Comparison of ENCODE assay signal across 10 mouse cellular contexts in the genomic region with DNA sequence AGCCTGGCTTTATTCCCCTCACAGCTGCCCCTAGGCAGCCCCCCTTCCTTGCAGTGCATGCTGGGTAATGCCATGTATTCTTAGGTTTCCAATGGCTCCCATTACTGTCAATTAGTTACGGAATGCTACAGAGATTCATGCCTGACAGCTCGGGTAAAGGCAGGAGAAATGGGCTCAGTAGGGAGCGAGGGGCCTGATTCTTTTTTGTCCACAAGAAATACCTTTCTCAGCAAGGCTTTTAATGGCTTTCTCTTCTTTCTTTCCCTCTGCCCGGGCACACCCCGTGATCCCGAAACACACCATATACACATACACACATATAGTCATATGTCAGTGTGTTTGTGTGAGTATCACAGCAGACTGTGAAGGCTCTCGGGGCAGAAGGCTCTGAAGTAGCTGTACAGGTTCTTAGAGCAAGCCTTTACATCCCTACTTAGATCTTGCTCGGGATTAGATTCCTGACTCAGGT. TPM values are rescaled to one million over a fixed set of nuclear protein-coding genes. Genes with fewer than 3 reads are reported as not detected.
DNase-seq lines count a peak whose midpoint lies in the region; ATAC-seq lines count a peak whose summit lies in the region.
"Had no signal": no experiment of that assay in that cellular context is flagged by ENCODE, and none has a peak within 500 bp of the region (broad histone marks: within the 10 kb centered on the region; RNA-seq: fewer than 3 reads in every experiment).

No protein-coding gene starts in this region.

- no peaks in the 10 kb centered on the region for H3K27me3 ChIP-seq in heart, embryonic 15.5 days
- H3K27me3 ChIP-seq in forebrain, embryonic 10.5 days (ENCODE audit: poor library complexity, severe bottlenecking), result peaks cover 4% of the 10 kb centered on the region; the same call in 1 of the 2 replicates
- H3K27me3 ChIP-seq in limb, embryonic 10.5 days (ENCODE audit: low read depth, poor library complexity, severe bottlenecking), result no peaks in the 10 kb centered on the region
- H3K27me3 ChIP-seq in neural tube, embryonic 12.5 days (replicated peaks), result no peaks in the 10 kb centered on the region

- H3K9me3 ChIP-seq in heart, embryonic 15.5 days (replicated peaks), result no peaks in the 10 kb centered on the region
- peaks cover 13% of the 10 kb centered on the region for H3K9me3 ChIP-seq in forebrain, embryonic 10.5 days
- H3K9me3 ChIP-seq in limb, embryonic 10.5 days (replicated peaks), result no peaks in the 10 kb centered on the region
- H3K9me3 ChIP-seq in neural tube, embryonic 12.5 days, result peaks cover 10% of the 10 kb centered on the region; the same call in 1 of the 2 replicates

- H3K36me3 ChIP-seq in heart, embryonic 15.5 days, result no peaks in the 10 kb centered on the region
- H3K36me3 ChIP-seq in forebrain, embryonic 10.5 days (replicated peaks), result peaks cover 11% of the 10 kb centered on the region
- no peaks in the 10 kb centered on the region for H3K36me3 ChIP-seq in limb, embryonic 10.5 days
- 0 out of 2 replicates have a peak, but pooled peaks cover 3% of the 10 kb centered on the region for H3K36me3 ChIP-seq in neural tube, embryonic 12.5 days

- H3K4me3 ChIP-seq in heart, embryonic 15.5 days, result no peak overlapping the region
- peak overlapping the region; percentile 26; the same call in 1 of the 2 replicates for H3K4me3 ChIP-seq in forebrain, embryonic 10.5 days
- no peak overlapping the region for H3K4me3 ChIP-seq in limb, embryonic 10.5 days
- H3K4me3 ChIP-seq in neural tube, embryonic 12.5 days, result no peak overlapping the region

- 81% methylated on average over 8 of the region's 8 CpGs for WGBS in heart, embryonic 15.5 days
- WGBS in forebrain, embryonic 10.5 days, result 12% methylated on average over 8 of the region's 8 CpGs
- 58% methylated on average over 8 of the region's 8 CpGs for WGBS in limb, embryonic 10.5 days
- WGBS in neural tube, embryonic 12.5 days, result 8% methylated on average over 8 of the region's 8 CpGs

- intact Hi-C loops in heart, postnatal 36 days (cut with DNase I), result no loop called here

- no peak for ATAC-seq in heart, embryonic 15.5 days (replicated peaks; ENCODE audit: insufficient number of reproducible peaks, insufficient read depth, low FRiP score, low read depth)
- ATAC-seq in neural tube, embryonic 12.5 days (ENCODE audit: low FRiP score, low read depth), result peak; percentile 94
- no peak for ATAC-seq in megakaryocyte, adult 5-6 weeks (ENCODE audit: poor library complexity, severe bottlenecking)

- peaks cover 12% of the 10 kb centered on the region for H3K4me1 ChIP-seq in heart, embryonic 15.5 days (replicated peaks)
- H3K4me1 ChIP-seq in forebrain, embryonic 10.5 days, result peaks cover 49% of the 10 kb centered on the region
- H3K4me1 ChIP-seq in limb, embryonic 10.5 days, result peaks cover 30% of the 10 kb centered on the region
- H3K4me1 ChIP-seq in neural tube, embryonic 12.5 days, result peaks cover 25% of the 10 kb centered on the region

- DNase-seq in heart, postnatal 36 days, result no peak
- peak; percentile 72 for DNase-seq in forebrain, embryonic 10.5 days (ENCODE audit: extremely low spot score, low spot score)
- peak; percentile 53 for DNase-seq in limb, embryonic 10.5 days (ENCODE audit: low spot score)
- no peak for DNase-seq in adrenal gland, postnatal 10 days
- no peak for DNase-seq in cerebellum, postnatal 25 days
- DNase-seq: gastrocnemius, postnatal 10 days had no signal

- H3K4me2 ChIP-seq in heart, embryonic 15.5 days, result no peak overlapping the region
- H3K4me2 ChIP-seq in neural tube, embryonic 12.5 days (replicated peaks), result peak overlapping the region; percentile 41

- 0 out of 2 replicates have a peak overlapping the region, but pooled peaks have one; percentile 15 for H3K27ac ChIP-seq in heart, embryonic 15.5 days
- peak overlapping the region; percentile 89 for H3K27ac ChIP-seq in forebrain, embryonic 10.5 days
- peak overlapping the region; percentile 79 for H3K27ac ChIP-seq in limb, embryonic 10.5 days
- H3K27ac ChIP-seq in neural tube, embryonic 12.5 days, result peak overlapping the region; percentile 78
- H3K27ac ChIP-seq: macrophage had no signal

- no peak overlapping the region for H3K9ac ChIP-seq in heart, embryonic 15.5 days
- no peak overlapping the region for H3K9ac ChIP-seq in neural tube, embryonic 12.5 days

RNA-seq across cellular contexts. Expression of a gene that starts 44.6 kb away (rescaled TPM):
- polyA plus RNA-seq in heart, embryonic 15.5 days (2015; fragmentation: Nextera tagmentation; extraction: Ambion mirVana), result 3.7 and 4.5 TPM in 2 replicates
- 1 to 10 TPM; 5.1 to 5.7 TPM for total RNA-seq in heart, postnatal 36 days (2021)
- polyA plus RNA-seq in forebrain, embryonic 10.5 days (2016; fragmentation: Nextera tagmentation; extraction: Ambion mirVana), result 15.4 and 17.1 TPM in 2 replicates
- polyA plus RNA-seq in limb, embryonic 10.5 days (2016; fragmentation: Nextera tagmentation; extraction: Ambion mirVana), result 14.0 and 15.7 TPM in 2 replicates
- polyA plus RNA-seq in neural tube, embryonic 12.5 days (2016; fragmentation: Nextera tagmentation; extraction: Ambion mirVana), result 8.9 and 9.3 TPM in 2 replicates
- total RNA-seq in megakaryocyte, adult 5-6 weeks (2015), result 8.6 and 11.2 TPM in 2 replicates
- total RNA-seq in megakaryocyte, adult 5-6 weeks (2017), result 13.4 and 15.1 TPM in 2 replicates
- total RNA-seq in adrenal gland, postnatal 10 days (2021), result 1 to 10 TPM; 9.1 to 9.3 TPM

Comparison
In these comparisons a context has a peak if more than half of its experiments do, and no peak if none do; other contexts are left out.
1. H3K27ac ChIP-seq: peak in every context shown above with its lines; median percentile 89 in forebrain, embryonic 10.5 days; 79 in limb, embryonic 10.5 days; 78 in neural tube, embryonic 12.5 days; 15 in heart, embryonic 15.5 days.
2. DNase-seq: peak in forebrain, embryonic 10.5 days (single experiment) and limb, embryonic 10.5 days (single experiment); none in heart, postnatal 36 days (0 of 2), adrenal gland, postnatal 10 days (single experiment) and cerebellum, postnatal 25 days (0 of 2).